Mouse (Mus musculus): ENCODE measurements around the gene Gm10644. TPM values are rescaled to one million over a fixed set of nuclear protein-coding genes. Genes with fewer than 3 reads are reported as not detected.

Gm10644 gene
- total and polyA plus RNA-seq, 3 experiments = 0.16 to 0.83 (median 0.82) TPM

DNA sequence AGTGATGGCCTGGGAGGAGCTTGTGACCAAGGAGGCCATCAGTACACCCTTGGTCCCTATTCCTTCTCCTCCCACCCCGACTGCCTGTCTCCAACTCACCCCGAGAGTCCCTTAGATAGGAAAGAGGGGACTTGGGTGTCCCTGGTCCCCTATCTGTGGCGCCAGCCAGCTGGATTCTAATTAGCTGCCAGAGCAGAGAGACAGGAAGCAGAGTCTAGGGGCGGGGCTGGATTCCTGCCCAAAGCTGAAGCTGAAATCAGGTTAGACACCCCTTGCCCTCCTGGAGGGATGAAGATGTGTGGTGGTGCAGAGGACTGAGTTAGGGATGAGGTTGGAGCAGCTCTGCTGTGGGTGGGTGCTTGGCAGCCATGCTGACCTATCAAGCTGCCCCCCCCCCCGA, 40.1 kb downstream of the Gm10644 start:
- ATAC-seq (ENCODE audit: extremely low read depth, insufficient number of reproducible peaks, low FRiP score, poor library complexity, severe bottlenecking) (no peak), DNase-seq (ENCODE audit: low spot score) (no peak)
- H3K4me1 ChIP-seq (ENCODE audit: insufficient read depth, low read depth, low read length) = no peaks in the 10 kb centered on the region; the same call in none of the 2 replicates
- peaks cover 2% of the 10 kb centered on the region; the same call in 1 of the 2 replicates for H3K27me3 ChIP-seq (ENCODE audit: insufficient read depth, low read length)
- H3K9me3 ChIP-seq (replicated peaks) = no peaks in the 10 kb centered on the region
- TF ChIP-seq TAL1 (conservative IDR thresholded peaks at IDR 0.05; ENCODE audit: low read depth, low read length) (no peak), GATA2 (IDR thresholded peaks at IDR 0.05; ENCODE audit: borderline replicate concordance, low read depth, low read length) (no peak), GATA1 (IDR thresholded peaks at IDR 0.05; ENCODE audit: borderline replicate concordance, low read length) (no peak), CTCF (IDR thresholded peaks at IDR 0.05; ENCODE audit: low read depth, low read length) (no peak), POLR2AphosphoS5 (IDR thresholded peaks at IDR 0.05; ENCODE audit: insufficient replicate concordance, low read depth, low read length) (no peak)
- peaks cover 60% of the 10 kb centered on the region for H3K36me3 ChIP-seq (replicated peaks)
- H3K4me3 ChIP-seq (ENCODE audit: low read depth, low read length) = no peak overlapping the region

- no peak overlapping the region for H3K4me3 ChIP-seq (ENCODE audit: low read depth, low read length)
- no peak for DNase-seq (ENCODE audit: low spot score)
- peaks cover 6% of the 10 kb centered on the region; the same call in 1 of the 2 replicates for H3K27me3 ChIP-seq (ENCODE audit: insufficient read depth, low read length)
- peaks cover 3% of the 10 kb centered on the region; the same call in 1 of the 2 replicates for H3K4me1 ChIP-seq (ENCODE audit: insufficient read depth, low read depth, low read length)
- peaks cover 60% of the 10 kb centered on the region for H3K36me3 ChIP-seq (replicated peaks)
- H3K9me3 ChIP-seq (replicated peaks) = no peaks in the 10 kb centered on the region
- ATAC-seq (ENCODE audit: extremely low read depth, insufficient number of reproducible peaks, low FRiP score, poor library complexity, severe bottlenecking) = no peak
- TF ChIP-seq GATA1 (IDR thresholded peaks at IDR 0.05; ENCODE audit: borderline replicate concordance, low read length) (no peak), CTCF (IDR thresholded peaks at IDR 0.05; ENCODE audit: low read depth, low read length) (no peak), TAL1 (conservative IDR thresholded peaks at IDR 0.05; ENCODE audit: low read depth, low read length) (no peak), GATA2 (IDR thresholded peaks at IDR 0.05; ENCODE audit: borderline replicate concordance, low read depth, low read length) (no peak), POLR2AphosphoS5 (IDR thresholded peaks at IDR 0.05; ENCODE audit: insufficient replicate concordance, low read depth, low read length) (no peak)
Observed at GRCm38 (mm10) chr8:83914232-83914631, 40.8 kb downstream of the Gm10644 start.

DNA sequence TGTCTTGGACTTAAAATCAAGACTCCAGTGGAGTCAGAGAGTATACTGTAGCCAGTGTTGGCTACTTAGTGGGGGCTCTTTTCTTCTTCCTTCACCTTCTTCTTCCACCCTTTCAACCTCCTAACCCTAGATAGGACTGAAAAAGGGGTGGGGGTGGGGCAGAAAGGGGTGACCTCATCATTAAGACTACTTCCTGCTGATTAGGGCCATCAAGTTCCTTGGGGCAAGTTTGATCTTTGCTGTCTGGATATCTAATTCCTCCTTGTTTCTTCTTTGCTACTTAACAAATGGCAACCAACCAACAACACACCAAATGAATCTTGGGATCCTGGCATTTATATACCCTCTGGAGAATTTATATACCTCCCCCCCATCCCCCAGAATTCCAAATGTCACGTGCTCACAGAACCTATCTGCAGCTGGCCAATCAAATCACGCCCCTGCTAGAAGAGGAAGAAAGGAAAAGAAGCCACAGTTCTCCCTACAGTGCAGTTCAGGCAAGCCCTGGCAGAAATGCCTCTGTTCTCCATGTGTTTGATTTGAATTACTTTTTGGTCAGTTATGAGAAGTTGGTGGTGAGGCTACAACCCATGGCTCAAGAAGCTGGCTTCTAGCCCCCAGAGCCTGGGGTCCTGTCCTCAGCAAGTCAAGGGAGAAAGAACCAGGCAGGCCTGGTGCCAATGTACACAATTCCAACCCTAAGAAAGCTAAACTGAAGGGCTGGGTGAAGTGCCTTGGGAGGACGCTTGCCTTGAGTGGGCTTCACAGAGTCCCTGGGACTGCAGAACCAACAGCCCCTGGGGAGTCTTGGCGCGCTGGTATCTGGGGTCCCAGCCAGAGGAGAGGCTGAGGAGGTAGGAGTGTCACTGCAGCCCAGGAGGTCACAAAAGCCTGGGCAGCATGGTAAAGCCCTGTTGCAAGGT, 42.9 kb downstream of the Gm10644 start:
- peaks cover 58% of the 10 kb centered on the region for H3K36me3 ChIP-seq (replicated peaks)
- TF ChIP-seq CTCF (IDR thresholded peaks at IDR 0.05; ENCODE audit: low read depth, low read length) (no peak), TAL1 (conservative IDR thresholded peaks at IDR 0.05; ENCODE audit: low read depth, low read length) (no peak), POLR2AphosphoS5 (IDR thresholded peaks at IDR 0.05; ENCODE audit: insufficient replicate concordance, low read depth, low read length) (no peak), GATA2 (IDR thresholded peaks at IDR 0.05; ENCODE audit: borderline replicate concordance, low read depth, low read length) (no peak), GATA1 (IDR thresholded peaks at IDR 0.05; ENCODE audit: borderline replicate concordance, low read length) (no peak)
- no peak overlapping the region for H3K4me3 ChIP-seq (ENCODE audit: low read depth, low read length)
- DNase-seq (ENCODE audit: low spot score) (no peak), ATAC-seq (ENCODE audit: extremely low read depth, insufficient number of reproducible peaks, low FRiP score, poor library complexity, severe bottlenecking) (no peak)
- H3K9me3 ChIP-seq (replicated peaks) = no peaks in the 10 kb centered on the region
- peaks cover 12% of the 10 kb centered on the region; the same call in 1 of the 2 replicates for H3K27me3 ChIP-seq (ENCODE audit: insufficient read depth, low read length)
- H3K4me1 ChIP-seq (ENCODE audit: insufficient read depth, low read depth, low read length) = peaks cover 9% of the 10 kb centered on the region

- H3K36me3 ChIP-seq (replicated peaks) = peaks cover 62% of the 10 kb centered on the region
- no peak for ATAC-seq (ENCODE audit: extremely low read depth, insufficient number of reproducible peaks, low FRiP score, poor library complexity, severe bottlenecking)
- peaks cover 13% of the 10 kb centered on the region for H3K4me1 ChIP-seq (ENCODE audit: insufficient read depth, low read depth, low read length)
- TF ChIP-seq CTCF (IDR thresholded peaks at IDR 0.05; ENCODE audit: low read depth, low read length) (no peak), TAL1 (conservative IDR thresholded peaks at IDR 0.05; ENCODE audit: low read depth, low read length) (no peak), GATA2 (IDR thresholded peaks at IDR 0.05; ENCODE audit: borderline replicate concordance, low read depth, low read length) (no peak), GATA1 (IDR thresholded peaks at IDR 0.05; ENCODE audit: borderline replicate concordance, low read length) (no peak), POLR2AphosphoS5 (IDR thresholded peaks at IDR 0.05; ENCODE audit: insufficient replicate concordance, low read depth, low read length) (no peak)
- DNase-seq (ENCODE audit: low spot score) = no peak
- H3K4me3 ChIP-seq (ENCODE audit: low read depth, low read length) = no peak overlapping the region
- no peaks in the 10 kb centered on the region for H3K9me3 ChIP-seq (replicated peaks)
- H3K27me3 ChIP-seq (ENCODE audit: insufficient read depth, low read length) = peaks cover 12% of the 10 kb centered on the region; the same call in 1 of the 2 replicates
Observed at GRCm38 (mm10) chr8:83909311-83909710, 45.7 kb downstream of the Gm10644 start.

GRCm38 (mm10) chr8:83908583-83908982, 46.4 kb downstream of the Gm10644 start:
- Histone ChIP-seq H3K9me3 (replicated peaks) (no peaks in the 10 kb centered on the region), H3K4me3 (ENCODE audit: low read depth, low read length) (no peak overlapping the region), H3K27me3 (ENCODE audit: insufficient read depth, low read length) (peaks cover 12% of the 10 kb centered on the region; the same call in 1 of the 2 replicates), H3K36me3 (replicated peaks) (peaks cover 67% of the 10 kb centered on the region), H3K4me1 (ENCODE audit: insufficient read depth, low read depth, low read length) (peaks cover 13% of the 10 kb centered on the region)
- TF ChIP-seq CTCF (IDR thresholded peaks at IDR 0.05; ENCODE audit: low read depth, low read length) (no peak), TAL1 (conservative IDR thresholded peaks at IDR 0.05; ENCODE audit: low read depth, low read length) (no peak), GATA2 (IDR thresholded peaks at IDR 0.05; ENCODE audit: borderline replicate concordance, low read depth, low read length) (no peak), GATA1 (IDR thresholded peaks at IDR 0.05; ENCODE audit: borderline replicate concordance, low read length) (no peak), POLR2AphosphoS5 (IDR thresholded peaks at IDR 0.05; ENCODE audit: insufficient replicate concordance, low read depth, low read length) (no peak)
- DNase-seq (ENCODE audit: low spot score) (no peak), ATAC-seq (ENCODE audit: extremely low read depth, insufficient number of reproducible peaks, low FRiP score, poor library complexity, severe bottlenecking) (no peak)
